Mouse (Mus musculus): ENCODE measurements around the gene Rnase2a. TPM values are rescaled to one million over a fixed set of nuclear protein-coding genes. Genes with fewer than 3 reads are reported as not detected.

The Rnase2a gene
- total RNA-seq, 2 experiments from 2014 or later: not detected

Other genes with a start within 250 kb of the Rnase2a start
- gene Rnase10, start 248.4 kb downstream of the Rnase2a start, total RNA-seq (2021): not detected
- gene Rnase9, start 214.2 kb downstream of the Rnase2a start, total RNA-seq (2021): not detected
- gene Rnase11, start 205.9 kb downstream of the Rnase2a start, total RNA-seq (2021): not detected
- not detected for gene Rnase12, start 198.5 kb downstream of the Rnase2a start, total RNA-seq (2021)
- not detected for gene Olfr750, start 181.7 kb downstream of the Rnase2a start, total RNA-seq (2021)
- gene Rnase4, start 165.0 kb downstream of the Rnase2a start, total RNA-seq (2021): 10 to 100 TPM; 14.6 to 15.4 TPM
- 1 to 10 TPM; 3.0 to 3.9 TPM for gene Ang, start 165.0 kb downstream of the Rnase2a start, total RNA-seq (2021)
- not detected for gene Eddm3b, start 141.7 kb downstream of the Rnase2a start, total RNA-seq (2021)
- gene Rnase6, start 132.2 kb downstream of the Rnase2a start, total RNA-seq (2021): under 1 TPM in 1 of 2 experiments, not detected in 1; 0.35 TPM
- gene Rnase1, start 109.3 kb downstream of the Rnase2a start, total RNA-seq (2021): under 1 TPM; 0.70 to 0.96 TPM
- gene Rnase2b, start 93.9 kb downstream of the Rnase2a start, total RNA-seq (2021): not detected
- gene Ang2, start 57.0 kb downstream of the Rnase2a start, total RNA-seq (2021): not detected
- not detected for gene Ear14, start 52.7 kb downstream of the Rnase2a start, total RNA-seq (2021)
- not detected for gene Gm7247, start 105.6 kb upstream of the Rnase2a start, total RNA-seq (2021)
- gene Vmn2r88, start 154.7 kb upstream of the Rnase2a start, total RNA-seq (2021): not detected
- not detected for gene Vmn2r89, start 195.7 kb upstream of the Rnase2a start, total RNA-seq (2021)

Measured in left cerebral cortex, adult 2 months (tissue).